Mouse (Mus musculus) ovary, postnatal 14 days (tissue): ENCODE data around the gene Tnfrsf13c.

Experiments
- DNase-seq: peaks from one replicate; pipeline ENCODE4 v3.0.0; 2022; ENCODE audit warnings: low spot score

Gene Tnfrsf13c

GRCm38 (mm10) chr15:82207105-82207459 lies 17.1 kb downstream of the Tnfrsf13c start:
- DNase-seq, result no peak

- DNase-seq, result peak; percentile 41
Measured at GRCm38 (mm10) chr15:82206365-82207104, 17.6 kb downstream of the Tnfrsf13c start.

- DNase-seq, result no peak
Measured at GRCm38 (mm10) chr15:82204680-82205371, 19.3 kb downstream of the Tnfrsf13c start.

GRCm38 (mm10) chr15:82203611-82204351 lies 20.4 kb downstream of the Tnfrsf13c start:
- no peak for DNase-seq

- DNase-seq, result no peak
Measured at GRCm38 (mm10) chr15:82203090-82203489, 21.1 kb downstream of the Tnfrsf13c start.

- DNase-seq, result no peak
Measured at GRCm38 (mm10) chr15:82202086-82202485, 22.1 kb downstream of the Tnfrsf13c start.

GRCm38 (mm10) chr15:82199546-82199945 lies 24.6 kb downstream of the Tnfrsf13c start:
- DNase-seq, result no peak

- no peak for DNase-seq
Measured at GRCm38 (mm10) chr15:82198342-82198741, 25.8 kb downstream of the Tnfrsf13c start.

- no peak for DNase-seq
Measured at GRCm38 (mm10) chr15:82197937-82198336, 26.2 kb downstream of the Tnfrsf13c start.

GRCm38 (mm10) chr15:82197246-82197750 lies 26.9 kb downstream of the Tnfrsf13c start:
- DNase-seq, result no peak

- DNase-seq, result no peak
Measured at GRCm38 (mm10) chr15:82196300-82196699, 27.9 kb downstream of the Tnfrsf13c start.

- no peak for DNase-seq
Measured at GRCm38 (mm10) chr15:82192617-82193016, 31.6 kb downstream of the Tnfrsf13c start.

- DNase-seq, result no peak
Measured at GRCm38 (mm10) chr15:82188481-82189240, 35.5 kb downstream of the Tnfrsf13c start.

GRCm38 (mm10) chr15:82187924-82188323 lies 36.2 kb downstream of the Tnfrsf13c start:
- DNase-seq, result no peak

GRCm38 (mm10) chr15:82187401-82187800 lies 36.8 kb downstream of the Tnfrsf13c start:
- DNase-seq, result no peak

- no peak for DNase-seq
Measured at GRCm38 (mm10) chr15:82186931-82187330, 37.2 kb downstream of the Tnfrsf13c start.

GRCm38 (mm10) chr15:82186131-82186530 lies 38.0 kb downstream of the Tnfrsf13c start:
- DNase-seq, result no peak

- DNase-seq, result no peak
Measured at GRCm38 (mm10) chr15:82185062-82185783, 38.9 kb downstream of the Tnfrsf13c start.

- DNase-seq, result no peak
Measured at GRCm38 (mm10) chr15:82184656-82185055, 39.5 kb downstream of the Tnfrsf13c start.

GRCm38 (mm10) chr15:82184183-82184582 lies 40.0 kb downstream of the Tnfrsf13c start:
- no peak for DNase-seq

GRCm38 (mm10) chr15:82183596-82183995 lies 40.6 kb downstream of the Tnfrsf13c start:
- DNase-seq, result no peak
